Mouse (Mus musculus) mesoderm, embryonic 11.5 days (tissue): Measurements from ENCODE around the gene Olfr945.

ENCODE experiments used
- DNase-seq: peaks from one replicate; pipeline ENCODE4 v3.0.0-alpha.2; 2012; ENCODE audit warnings: low read depth, low spot score

The Olfr945 gene

DNA sequence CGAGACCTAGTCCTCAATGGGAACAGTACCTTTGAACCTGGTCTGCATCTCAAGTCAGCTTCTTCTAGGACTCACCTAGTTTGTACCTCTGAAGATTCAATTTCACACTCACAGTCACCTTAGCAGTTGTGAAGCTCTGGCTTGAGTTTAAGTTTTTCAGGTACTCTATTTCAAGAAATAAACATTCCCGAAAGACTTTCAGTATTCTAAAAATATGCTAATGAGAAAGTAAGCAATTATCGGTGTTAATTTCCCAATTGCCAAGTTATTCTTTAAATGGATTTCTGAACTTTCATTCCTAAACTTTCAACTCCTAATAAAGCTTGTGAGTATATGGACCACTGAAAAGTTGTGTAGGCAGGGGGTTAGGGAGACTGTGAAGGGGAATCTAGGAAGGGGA lies at the start of gene Olfr945:
Olfr945 (minus strand) TSS at position 101 of the 400 bp plus-strand sequence.
- no peak for DNase-seq

DNA sequence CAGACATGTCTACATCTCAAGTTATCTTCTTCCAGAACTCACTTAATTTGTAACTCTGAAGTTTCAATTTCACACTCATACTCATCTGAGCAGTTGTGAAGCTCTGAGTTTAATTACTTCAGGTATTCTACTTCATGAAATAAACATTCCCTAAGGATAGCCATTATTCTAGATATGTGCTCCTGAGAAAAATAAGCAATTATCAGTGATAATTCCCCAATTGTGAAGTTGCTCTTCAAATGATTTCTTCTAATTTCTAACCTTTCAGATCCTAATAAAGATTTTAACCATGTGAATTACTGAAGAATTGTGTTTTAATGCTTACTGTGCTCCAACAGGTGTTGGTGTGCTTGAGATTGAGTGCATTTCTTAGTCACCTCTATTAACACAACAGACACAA lies 49.3 kb upstream of the Olfr945 start, which contains the start of gene Olfr948:
Olfr948 (minus strand) TSS at position 101 of the 400 bp plus-strand sequence.
- DNase-seq: no peak

DNA sequence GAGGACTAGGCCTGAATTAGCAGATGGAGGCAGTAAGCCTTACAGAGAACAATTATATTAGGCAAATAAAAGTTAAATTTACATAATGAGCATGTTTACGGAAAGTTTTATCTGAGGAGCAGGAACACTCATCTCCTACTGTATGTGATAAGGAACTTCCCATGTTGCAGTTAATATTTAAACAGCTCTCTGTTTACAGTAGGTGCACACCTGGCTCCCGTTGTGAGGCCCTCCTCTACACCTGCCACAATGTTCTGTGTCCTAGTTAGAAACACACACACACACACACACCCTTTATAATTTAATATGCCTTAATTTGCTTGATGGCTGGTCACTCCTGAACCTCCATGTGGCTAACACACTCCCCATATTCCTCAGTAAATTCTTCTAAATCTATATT lies 10.5 kb upstream of the Olfr945 start:
- no peak for DNase-seq

DNA sequence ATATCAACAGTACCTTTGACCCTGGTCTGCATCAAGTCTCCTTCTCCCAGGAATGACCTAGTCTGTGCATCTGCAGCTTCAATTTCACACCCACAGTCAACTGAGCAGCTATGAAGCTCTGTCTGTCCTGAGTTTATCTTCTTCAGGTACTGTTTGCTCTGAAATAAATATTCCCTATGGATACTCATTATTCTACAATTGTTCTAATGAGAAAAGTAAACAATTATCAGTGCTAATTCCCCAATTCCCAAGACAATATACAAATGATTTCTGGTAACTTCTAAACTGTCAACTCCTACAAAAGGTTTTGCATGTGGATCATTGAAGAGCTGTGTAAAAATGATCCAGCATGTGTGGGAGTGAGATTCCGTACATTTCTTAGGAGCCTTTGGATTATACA lies 26.7 kb downstream of the Olfr945 start, which contains the start of gene Olfr1537:
Olfr1537 (minus strand) TSS at position 101 of the 400 bp plus-strand sequence.
- no peak for DNase-seq
